Mouse (Mus musculus) myocyte (in vitro differentiated cells): ENCODE results near the gene Bckdha. TPM values are rescaled to one million over a fixed set of nuclear protein-coding genes. Genes with fewer than 3 reads are reported as not detected.

Source experiments
- H3K27me3 ChIP-seq: one replicate; pipeline ENCODE4 v1.6.1; 2011; ENCODE audit not compliant: control insufficient read depth, insufficient read depth, insufficient read length
- H3K36me3 ChIP-seq: one replicate; pipeline ENCODE4 v1.6.1; 2011; ENCODE audit not compliant: control insufficient read depth, insufficient read depth
- H3K4me2 ChIP-seq: one replicate; pipeline ENCODE4 v1.6.1; 2011; ENCODE audit warnings: low read depth, control low read depth
- H3K4me3 ChIP-seq: one replicate; pipeline ENCODE4 v1.5.1; 2011; ENCODE audit warnings: mild to moderate bottlenecking, control low read depth, moderate library complexity
- H3K79me2 ChIP-seq: one replicate; pipeline ENCODE4 v1.6.1; 2011; ENCODE audit not compliant: control insufficient read depth, insufficient read depth
- H3ac ChIP-seq: one replicate; pipeline ENCODE4 v1.6.1; 2011; ENCODE audit not compliant: control insufficient read depth, insufficient read length
- CEBPB ChIP-seq: IDR thresholded peaks from 2 replicates; pipeline ENCODE4 v1.6.1; 2011; ENCODE audit warnings: mild to moderate bottlenecking, moderate library complexity; ENCODE audit not compliant: poor library complexity, insufficient read depth, severe bottlenecking
- E2F4 ChIP-seq: IDR thresholded peaks from one replicate; pipeline ENCODE4 v1.6.1; 2011; ENCODE audit warnings: mild to moderate bottlenecking, control low read depth, moderate library complexity; ENCODE audit not compliant: insufficient read depth
- MAX ChIP-seq: IDR thresholded peaks from one replicate; pipeline ENCODE4 v1.6.1; 2011; ENCODE audit warnings: low read depth, mild to moderate bottlenecking, control low read depth
- MYOD1 ChIP-seq, 3 experiments: IDR thresholded peaks; one replicate each; pipeline ENCODE4 v1.6.1; 2011; ENCODE audit warnings: control low read depth in 2 of 3, low read depth in 2 of 3, mild to moderate bottlenecking in 2 of 3, moderate library complexity in 1 of 3; ENCODE audit not compliant: insufficient read length in 2 of 3, control insufficient read depth in 1 of 3
- MYOG ChIP-seq, 3 experiments: IDR thresholded peaks; one replicate each; pipeline ENCODE4 v1.6.1; 2011; ENCODE audit warnings: control low read depth in 2 of 3, low read depth in 2 of 3, mild to moderate bottlenecking in 2 of 3; ENCODE audit not compliant: insufficient read length in 2 of 3, control insufficient read depth in 1 of 3, insufficient read depth in 1 of 3
- POLR2A ChIP-seq: IDR thresholded peaks from one replicate; pipeline ENCODE4 v1.6.1; 2011; ENCODE audit warnings: low read depth, mild to moderate bottlenecking, control low read depth, moderate library complexity; ENCODE audit not compliant: insufficient read length
- POLR2AphosphoS2 ChIP-seq: IDR thresholded peaks from one replicate; pipeline ENCODE4 v1.6.1; 2011; ENCODE audit warnings: low read depth, control low read depth; ENCODE audit not compliant: insufficient read length
- REST ChIP-seq: IDR thresholded peaks from one replicate; pipeline ENCODE4 v1.6.1; 2011; ENCODE audit warnings: mild to moderate bottlenecking, control low read depth, moderate library complexity; ENCODE audit not compliant: insufficient read depth, insufficient read length
- SRF ChIP-seq: IDR thresholded peaks from one replicate; pipeline ENCODE4 v1.6.1; 2011; ENCODE audit warnings: low read depth; ENCODE audit not compliant: control insufficient read depth, insufficient read length
- TCF12 ChIP-seq: IDR thresholded peaks from one replicate; pipeline ENCODE4 v1.6.1; 2011; ENCODE audit warnings: mild to moderate bottlenecking, control low read depth; ENCODE audit not compliant: poor library complexity, insufficient read depth, severe bottlenecking
- TCF3 ChIP-seq: IDR thresholded peaks from one replicate; pipeline ENCODE4 v1.6.1; 2011; ENCODE audit warnings: low read depth, control low read depth; ENCODE audit not compliant: insufficient read length
- USF1 ChIP-seq: IDR thresholded peaks from one replicate; pipeline ENCODE4 v1.6.1; 2011; ENCODE audit warnings: low read depth, mild to moderate bottlenecking, control low read depth, moderate library complexity
- polyA plus RNA-seq: library from polyadenylated mRNA; unstranded; fragments of >200 nt; fragmentation: generic; extraction: Trizol; gene quantifications from one replicate; pipeline ENCODE4 v1.2.1, GENCODE M21; 2012; ENCODE audit warnings: missing spikeins

Gene Bckdha
- polyA plus RNA-seq, result 54.9 TPM

DNA sequence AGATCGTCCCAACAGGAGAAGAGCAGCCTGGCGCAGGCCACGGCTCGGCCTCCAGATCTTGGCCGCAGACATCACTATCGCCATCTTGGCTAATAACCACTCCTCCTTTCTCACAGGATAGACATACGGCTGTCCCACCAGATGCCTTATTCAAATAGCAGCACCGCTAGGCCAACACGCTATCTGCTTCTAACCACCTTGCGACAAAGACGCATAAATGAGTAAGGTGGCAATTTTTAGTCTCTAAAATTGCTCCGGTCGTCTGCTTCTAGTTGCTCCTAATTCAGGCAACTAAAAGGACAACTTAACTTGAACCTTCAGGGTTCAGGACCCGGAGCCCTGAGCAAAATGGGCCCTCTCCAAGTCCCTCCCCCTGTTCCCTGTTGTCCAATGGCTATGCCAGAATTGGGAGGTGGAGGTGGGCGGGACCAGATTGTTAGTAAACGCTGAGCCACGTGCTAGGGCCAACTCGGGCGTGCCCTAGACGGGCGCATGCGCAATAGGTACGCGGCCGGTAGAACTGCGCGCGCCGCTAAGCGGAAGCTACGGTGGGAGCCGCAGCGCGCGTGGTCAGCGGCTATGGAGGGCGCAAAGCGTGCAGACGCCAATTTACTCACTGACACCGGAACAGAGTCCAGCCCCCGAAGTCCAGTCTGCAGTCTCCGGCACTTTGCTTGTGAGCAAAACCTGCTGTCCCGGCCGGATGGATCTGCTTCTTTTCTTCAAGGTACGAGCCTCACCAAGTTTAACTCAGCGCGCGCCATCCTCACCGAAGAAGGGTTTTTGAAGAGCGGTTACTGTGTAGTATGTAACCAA, at the start of gene Bckdha, which contains the start of gene Exosc5:
TSS of gene Bckdha (minus strand) at position 325 of the 816 bp plus-strand sequence.
TSS of gene Exosc5 (plus strand) at position 508 of the 816 bp plus-strand sequence.
- Histone ChIP-seq H3K36me3 (no peaks in the 10 kb centered on the region), H3K27me3 (no peaks in the 10 kb centered on the region), H3ac (peak within 1 kb of the TSS; percentile 11), H3K79me2 (no peaks in the 10 kb centered on the region), H3K4me3 (peak within 1 kb of the TSS; percentile 75), H3K4me2 (peak within 1 kb of the TSS; percentile 93)
- TF ChIP-seq CEBPB (no peak), POLR2AphosphoS2 (peak; percentile 87), MAX (peak; percentile 100), USF1 (peak; percentile 62), TCF3 (no peak), MYOG (IDR thresholded peaks at IDR 0.05; ENCODE audit: control insufficient read depth in 1 of 3, insufficient read depth in 1 of 3, insufficient read length in 2 of 3, low read depth in 2 of 3) (no peak), POLR2A (peak; percentile 89)

DNA sequence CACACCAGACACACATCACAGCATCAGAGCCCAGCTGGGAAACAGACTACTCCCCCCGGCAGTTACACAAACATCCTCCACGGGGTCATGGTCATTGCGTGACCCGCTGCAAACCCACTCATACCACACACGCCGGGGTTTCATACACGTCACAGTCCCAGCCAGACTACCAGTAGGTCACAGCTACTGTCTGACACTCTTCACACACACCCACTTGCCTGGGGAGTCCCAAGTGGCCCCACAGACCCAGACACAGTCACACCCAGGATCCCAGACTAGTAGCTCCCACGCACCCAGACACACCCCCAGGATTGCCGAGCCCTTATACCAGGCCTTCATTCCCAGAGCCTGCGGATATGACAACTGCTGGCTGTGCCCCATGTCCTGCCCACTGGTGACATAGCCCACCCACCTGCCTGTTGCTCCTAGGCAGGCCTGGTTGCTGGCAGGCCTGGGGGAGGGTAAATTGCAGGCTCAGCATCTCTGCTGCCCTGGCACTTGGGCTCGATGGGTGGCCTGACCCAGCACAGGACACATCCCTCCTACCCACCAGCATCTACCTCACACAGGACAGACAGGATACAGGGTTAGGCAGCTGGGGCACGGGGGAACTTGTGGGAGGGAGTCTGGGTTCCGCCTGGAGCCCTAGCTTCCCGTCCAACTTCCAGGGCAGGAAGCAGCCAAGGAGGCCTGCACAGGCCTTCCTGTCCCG, 49.0 kb upstream of the Bckdha start:
- Histone ChIP-seq H3K36me3 (no peaks in the 10 kb centered on the region), H3K4me3 (no peak overlapping the region), H3K4me2 (peak overlapping the region; percentile 27), H3K27me3 (no peaks in the 10 kb centered on the region), H3ac (no peak overlapping the region), H3K79me2 (no peaks in the 10 kb centered on the region)
- TF ChIP-seq E2F4 (no peak), POLR2A (no peak), MYOG (IDR thresholded peaks at IDR 0.05; ENCODE audit: control insufficient read depth in 1 of 3, insufficient read depth in 1 of 3, insufficient read length in 2 of 3, low read depth in 2 of 3) (peak in 2 of 3 experiments; percentile 44 to 50), TCF12 (no peak), REST (no peak), TCF3 (no peak), MAX (no peak), POLR2AphosphoS2 (peak; percentile 30), USF1 (no peak), SRF (no peak), MYOD1 (IDR thresholded peaks at IDR 0.05; ENCODE audit: control insufficient read depth in 1 of 3, insufficient read length in 2 of 3, low read depth in 2 of 3) (peak in 1 of 3 experiments; percentile 67), CEBPB (no peak)

DNA sequence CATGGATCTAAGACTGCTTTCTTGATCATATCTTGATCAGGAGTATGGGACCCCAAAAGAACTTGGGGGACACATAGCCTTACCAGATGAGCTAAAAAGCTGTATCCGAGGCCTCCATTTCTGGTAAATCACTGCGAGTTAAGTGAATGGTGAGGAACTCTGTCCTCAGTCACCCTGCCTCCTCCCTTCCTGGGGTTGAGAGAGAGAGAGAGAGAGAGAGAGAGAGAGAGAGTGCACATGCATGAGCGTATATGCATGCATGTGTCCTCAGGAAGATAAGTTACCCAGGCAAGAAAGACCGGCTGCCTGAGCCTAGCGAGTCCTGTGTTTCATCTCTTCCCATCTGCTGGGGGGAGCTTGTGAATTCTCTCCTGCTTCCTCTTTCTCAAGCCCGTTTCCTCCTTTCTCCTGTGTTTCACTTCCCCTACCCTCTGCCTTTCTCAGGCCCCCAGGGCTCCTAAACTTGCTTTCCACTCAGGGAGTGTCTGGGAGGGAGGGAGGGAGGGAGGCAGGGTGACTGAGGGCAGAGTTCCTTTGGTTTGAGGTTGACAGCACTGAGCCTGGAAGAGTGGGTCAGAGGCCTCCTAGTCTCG, 47.9 kb upstream of the Bckdha start:
- H3K4me3 ChIP-seq, result no peak overlapping the region
- no peak overlapping the region for H3ac ChIP-seq
- no peak overlapping the region for H3K4me2 ChIP-seq
- TF ChIP-seq POLR2A, result no peak
- no peak for TF ChIP-seq MYOG (IDR thresholded peaks at IDR 0.05; ENCODE audit: control insufficient read depth in 1 of 3, insufficient read depth in 1 of 3, insufficient read length in 2 of 3, low read depth in 2 of 3)
- TF ChIP-seq E2F4, result no peak
- no peak for TF ChIP-seq TCF3
- no peak for TF ChIP-seq CEBPB
- TF ChIP-seq MYOD1 (IDR thresholded peaks at IDR 0.05; ENCODE audit: control insufficient read depth in 1 of 3, insufficient read length in 2 of 3, low read depth in 2 of 3), result no peak
- no peak for TF ChIP-seq POLR2AphosphoS2
- no peak for TF ChIP-seq SRF
- no peak for TF ChIP-seq TCF12
- no peak for TF ChIP-seq MAX
- TF ChIP-seq REST, result no peak
- no peak for TF ChIP-seq USF1
- H3K36me3 ChIP-seq, result peaks cover 9% of the 10 kb centered on the region
- H3K79me2 ChIP-seq, result no peaks in the 10 kb centered on the region
- H3K27me3 ChIP-seq, result no peaks in the 10 kb centered on the region

DNA sequence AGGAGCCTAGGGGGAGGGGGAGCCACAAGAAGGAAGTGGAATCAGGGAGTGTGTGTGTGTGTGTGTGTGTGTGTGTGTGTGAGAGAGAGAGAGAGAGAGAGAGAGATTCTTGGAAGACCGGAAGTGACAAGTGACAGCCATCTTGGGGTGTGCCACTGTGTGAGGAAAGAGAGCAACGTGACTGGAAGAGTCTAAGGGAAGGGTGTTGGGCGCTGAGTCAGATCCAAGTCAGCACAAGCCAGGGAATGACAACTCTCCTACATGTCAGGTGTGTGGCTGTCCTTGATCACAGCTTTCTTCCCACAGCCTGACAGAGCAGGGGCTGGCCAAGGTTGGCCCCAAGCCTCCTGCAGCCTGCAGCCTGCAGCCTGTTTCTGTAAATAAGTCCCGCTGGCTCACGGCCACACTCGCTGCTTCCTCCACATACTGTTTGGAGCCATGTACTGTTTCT, 47.0 kb upstream of the Bckdha start:
- Histone ChIP-seq H3K4me3 (no peak overlapping the region), H3ac (no peak overlapping the region), H3K79me2 (no peaks in the 10 kb centered on the region), H3K4me2 (no peak overlapping the region), H3K27me3 (no peaks in the 10 kb centered on the region), H3K36me3 (peaks cover 17% of the 10 kb centered on the region)
- TF ChIP-seq MYOD1 (IDR thresholded peaks at IDR 0.05; ENCODE audit: control insufficient read depth in 1 of 3, insufficient read length in 2 of 3, low read depth in 2 of 3), result peak in 1 of 3 experiments; percentile 33
- no peak for TF ChIP-seq POLR2AphosphoS2
